Mouse (Mus musculus) midbrain, postnatal 0 days (tissue): Measurements from ENCODE around the gene Myo1b. TPM values are rescaled to one million over a fixed set of nuclear protein-coding genes. Genes with fewer than 3 reads are reported as not detected.

Source experiments
- ATAC-seq: fragments of 200-750 bp; cut with Nextera tagmentation; 2 replicates; pipeline ENCODE4 v1.8.0; 2017; ENCODE audit warnings: moderate number of reproducible peaks, mild to moderate bottlenecking, moderate TSS enrichment, moderate library complexity; ENCODE audit not compliant: low FRiP score
- DNase-seq: peaks from one replicate; pipeline ENCODE4 v3.0.0-alpha.2; 2015; ENCODE audit warnings: low spot score
- H3K27ac ChIP-seq: fragments of 300-500 bp; sonication (generic); 2 replicates; pipeline ENCODE4 v1.5.1; 2014; ENCODE audit warnings: low read depth, mild to moderate bottlenecking, low read length, mixed read lengths
- H3K27me3 ChIP-seq: fragments of 300-500 bp; sonication (generic); 2 replicates; pipeline ENCODE4 v1.6.1; 2014; ENCODE audit warnings: low read length, control low read depth, mixed read lengths; ENCODE audit not compliant: insufficient read depth
- H3K36me3 ChIP-seq: fragments of 300-500 bp; sonication (generic); 2 replicates; pipeline ENCODE4 v1.6.1; 2014; ENCODE audit warnings: low read length, control low read depth, mixed read lengths; ENCODE audit not compliant: insufficient read depth
- H3K4me1 ChIP-seq: fragments of 300-500 bp; sonication (generic); 2 replicates; pipeline ENCODE4 v1.6.1; 2014; ENCODE audit warnings: mild to moderate bottlenecking, control low read depth, antibody characterized with exemption, low read length, mixed read lengths; ENCODE audit not compliant: insufficient read depth
- H3K4me2 ChIP-seq: fragments of 300-500 bp; sonication (generic); 2 replicates; pipeline ENCODE4 v1.6.1; 2014; ENCODE audit warnings: low read depth, mild to moderate bottlenecking, low read length, mixed read lengths; ENCODE audit not compliant: poor library complexity, severe bottlenecking
- H3K4me3 ChIP-seq: fragments of 300-500 bp; sonication (generic); 2 replicates; pipeline ENCODE4 v1.5.1; 2014; ENCODE audit warnings: low read depth, mild to moderate bottlenecking, low read length, moderate library complexity
- H3K9ac ChIP-seq: fragments of 300-500 bp; sonication (generic); replicated peaks from 2 replicates; pipeline ENCODE4 v1.6.1; 2014; ENCODE audit warnings: mild to moderate bottlenecking, low read length, moderate library complexity, mixed read lengths; ENCODE audit not compliant: poor library complexity, severe bottlenecking
- H3K9me3 ChIP-seq: fragments of 300-500 bp; sonication (generic); 2 replicates; pipeline ENCODE4 v1.6.1; 2016; ENCODE audit warnings: low read length, control low read depth
- CTCF ChIP-seq: IDR thresholded peaks from 2 replicates; pipeline ENCODE4 v1.5.1; 2016; ENCODE audit warnings: antibody characterized with exemption, mild to moderate bottlenecking
- WGBS: fragments of 180-500 bp; shearing (Covaris S2); extraction: QIAGEN DNeasy Blood & Tissue Kit; methylation state at CpG from one replicate; pipeline ENCODE4 v1.1.7; 2014; 5-methylcytosine and 5-hydroxymethylcytosine counted together
- polyA plus RNA-seq: library from polyadenylated mRNA; unstranded; fragments of >200 nt; fragmentation: Nextera tagmentation; extraction: Ambion mirVana; gene quantifications from 2 replicates; pipeline ENCODE4 v1.2.1, GENCODE M21; 2015
- total RNA-seq: library from RNA; depleted of rRNA; stranded (reverse); fragments of >200 nt; gene quantifications from 2 replicates; pipeline ENCODE4 v1.2.3, GENCODE M21; 2014

The Myo1b gene
- total and polyA plus RNA-seq, 2 experiments from 2014 or later: 33.5 to 41.0 TPM

- ATAC-seq: no peak
- H3K9me3 ChIP-seq: no peaks in the 10 kb centered on the region
- no peak for TF ChIP-seq CTCF
- no peaks in the 10 kb centered on the region for H3K27me3 ChIP-seq
- H3K4me1 ChIP-seq: no peaks in the 10 kb centered on the region
- H3K4me2 ChIP-seq: no peak overlapping the region
- no peak overlapping the region for H3K4me3 ChIP-seq
- H3K27ac ChIP-seq: no peak overlapping the region
- DNase-seq: no peak
- peaks cover 19% of the 10 kb centered on the region; the same call in 1 of the 2 replicates for H3K36me3 ChIP-seq
- 87% methylated on average over 5 of the region's 5 CpGs for WGBS
- no peak overlapping the region for H3K9ac ChIP-seq
These were observed 145.4 kb downstream of the Myo1b start for GRCm38 (mm10) chr1:51770504-51770871.

- H3K27ac ChIP-seq: no peak overlapping the region
- no peaks in the 10 kb centered on the region for H3K9me3 ChIP-seq
- no peak for ATAC-seq
- TF ChIP-seq CTCF: no peak
- 85% methylated on average over 12 of the region's 12 CpGs for WGBS
- peaks cover 19% of the 10 kb centered on the region; the same call in 1 of the 2 replicates for H3K36me3 ChIP-seq
- H3K4me2 ChIP-seq: no peak overlapping the region
- H3K9ac ChIP-seq: no peak overlapping the region
- H3K4me1 ChIP-seq: no peaks in the 10 kb centered on the region
- no peak for DNase-seq
- no peak overlapping the region for H3K4me3 ChIP-seq
- H3K27me3 ChIP-seq: no peaks in the 10 kb centered on the region
These were observed 145.9 kb downstream of the Myo1b start for GRCm38 (mm10) chr1:51769815-51770503.

- Histone ChIP-seq H3K9ac (no peak overlapping the region), H3K36me3 (peaks cover 13% of the 10 kb centered on the region), H3K27me3 (no peaks in the 10 kb centered on the region), H3K4me2 (no peak overlapping the region), H3K27ac (no peak overlapping the region), H3K4me3 (no peak overlapping the region), H3K4me1 (no peaks in the 10 kb centered on the region), H3K9me3 (no peaks in the 10 kb centered on the region)
- ATAC-seq (no peak), DNase-seq (no peak)
- 98% methylated on average over 4 of the region's 4 CpGs for WGBS
- no peak for TF ChIP-seq CTCF
These were observed 149.6 kb downstream of the Myo1b start for GRCm38 (mm10) chr1:51766271-51766670.

GRCm38 (mm10) chr1:51765156-51765555, 150.7 kb downstream of the Myo1b start:
- H3K9ac ChIP-seq: no peak overlapping the region
- H3K4me2 ChIP-seq: no peak overlapping the region
- H3K27me3 ChIP-seq: no peaks in the 10 kb centered on the region
- ATAC-seq: no peak
- no peak for DNase-seq
- TF ChIP-seq CTCF: no peak
- H3K4me1 ChIP-seq: no peaks in the 10 kb centered on the region
- no peak overlapping the region for H3K27ac ChIP-seq
- 91% methylated on average over 5 of the region's 5 CpGs for WGBS
- H3K36me3 ChIP-seq: peaks cover 13% of the 10 kb centered on the region
- no peaks in the 10 kb centered on the region for H3K9me3 ChIP-seq
- no peak overlapping the region for H3K4me3 ChIP-seq

- DNase-seq (no peak), ATAC-seq (no peak)
- no peaks in the 10 kb centered on the region for H3K9me3 ChIP-seq
- peaks cover 18% of the 10 kb centered on the region; the same call in 1 of the 2 replicates for H3K36me3 ChIP-seq
- no peak overlapping the region for H3K27ac ChIP-seq
- H3K27me3 ChIP-seq: no peaks in the 10 kb centered on the region
- TF ChIP-seq CTCF: no peak
- 84% methylated on average over 6 of the region's 6 CpGs for WGBS
- H3K9ac ChIP-seq: no peak overlapping the region
- H3K4me2 ChIP-seq: no peak overlapping the region
- no peak overlapping the region for H3K4me3 ChIP-seq
- no peaks in the 10 kb centered on the region for H3K4me1 ChIP-seq
These were observed 156.2 kb downstream of the Myo1b start for GRCm38 (mm10) chr1:51759657-51760056.

GRCm38 (mm10) chr1:51758326-51759109, 157.4 kb downstream of the Myo1b start:
- H3K36me3 ChIP-seq: peaks cover 25% of the 10 kb centered on the region; the same call in 1 of the 2 replicates

More at GRCm38 (mm10) chr1:51758326-51759109, 157.4 kb downstream of the Myo1b start:
- Histone ChIP-seq H3K4me3 (no peak overlapping the region), H3K27ac (no peak overlapping the region), H3K4me2 (no peak overlapping the region), H3K27me3 (no peaks in the 10 kb centered on the region), H3K9ac (no peak overlapping the region), H3K4me1 (no peaks in the 10 kb centered on the region), H3K9me3 (no peaks in the 10 kb centered on the region)
- no peak for TF ChIP-seq CTCF
- DNase-seq (no peak), ATAC-seq (no peak)
- WGBS: 70% methylated on average over 15 of the region's 15 CpGs
